Mouse (Mus musculus): ENCODE data around the gene Grem1. TPM values are rescaled to one million over a fixed set of nuclear protein-coding genes. Genes with fewer than 3 reads are reported as not detected.

Gene Grem1
- polyA plus RNA-seq, 1 experiment from 2014 or later = 0.14 TPM

DNA sequence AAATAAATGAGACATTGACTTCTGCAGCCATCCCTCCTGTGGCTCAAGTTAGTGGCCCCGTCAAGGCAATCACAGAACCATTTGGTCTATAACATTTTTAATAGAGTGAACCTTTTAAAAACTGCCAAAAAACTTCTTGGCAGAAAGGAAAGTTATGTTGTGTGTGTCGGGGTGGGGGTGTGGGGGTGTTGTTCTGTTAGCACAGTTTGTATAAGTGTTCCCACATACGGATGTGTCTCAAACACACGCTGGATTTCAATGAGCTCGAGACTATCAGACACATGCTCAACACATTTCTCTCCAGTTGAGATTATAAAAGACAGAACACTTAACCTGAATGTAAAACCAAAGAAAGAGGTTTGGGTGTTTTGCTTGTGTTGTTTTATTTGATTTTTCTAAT is 22.7 kb upstream of the Grem1 start:
- Histone ChIP-seq H3K4me3 (replicated peaks; ENCODE audit: low read depth, low read length) (no peak overlapping the region), H3K9me3 (replicated peaks; ENCODE audit: low read length) (no peaks in the 10 kb centered on the region), H3K4me2 (ENCODE audit: low read length) (no peak overlapping the region), H3K36me3 (ENCODE audit: insufficient read depth, low read length) (no peaks in the 10 kb centered on the region), H3K9ac (ENCODE audit: low read depth, low read length) (no peak overlapping the region), H3K4me1 (replicated peaks; ENCODE audit: insufficient read depth, low read length) (no peaks in the 10 kb centered on the region), H3K27me3 (ENCODE audit: insufficient read depth, low read length) (no peaks in the 10 kb centered on the region), H3K27ac (no peak overlapping the region)
- ATAC-seq (replicated peaks; ENCODE audit: low FRiP score, low read depth) (no peak), DNase-seq (ENCODE audit: low spot score) (no peak)
- 81% methylated on average over 5 of the region's 5 CpGs for WGBS
- TF ChIP-seq CTCF (IDR thresholded peaks at IDR 0.05; ENCODE audit: low read depth) = no peak

DNA sequence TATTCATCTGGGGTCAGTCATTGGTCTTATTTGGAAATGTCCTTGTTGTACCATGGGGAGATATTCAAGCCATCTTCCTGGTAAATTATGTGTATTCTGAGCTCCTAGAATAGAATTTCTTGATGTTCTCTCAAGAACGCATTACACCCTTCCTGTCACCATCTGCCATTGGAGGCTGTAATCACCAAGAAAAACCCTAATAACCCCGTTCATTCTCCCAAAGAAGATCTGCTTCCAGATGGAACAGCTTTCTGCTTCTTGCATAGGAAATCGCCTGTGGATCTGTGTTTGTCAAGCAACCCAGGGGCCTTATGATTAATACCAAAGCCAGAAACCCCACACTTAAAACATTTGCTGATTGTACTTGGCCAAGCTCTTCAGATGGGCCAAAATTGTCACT is 20.9 kb upstream of the Grem1 start:
- Histone ChIP-seq H3K4me2 (ENCODE audit: low read length) (no peak overlapping the region), H3K36me3 (ENCODE audit: insufficient read depth, low read length) (no peaks in the 10 kb centered on the region), H3K27ac (no peak overlapping the region), H3K4me3 (replicated peaks; ENCODE audit: low read depth, low read length) (no peak overlapping the region), H3K4me1 (replicated peaks; ENCODE audit: insufficient read depth, low read length) (no peaks in the 10 kb centered on the region), H3K9ac (ENCODE audit: low read depth, low read length) (no peak overlapping the region), H3K9me3 (replicated peaks; ENCODE audit: low read length) (no peaks in the 10 kb centered on the region), H3K27me3 (ENCODE audit: insufficient read depth, low read length) (no peaks in the 10 kb centered on the region)
- ATAC-seq (replicated peaks; ENCODE audit: low FRiP score, low read depth) (no peak), DNase-seq (ENCODE audit: low spot score) (no peak)
- no peak for TF ChIP-seq CTCF (IDR thresholded peaks at IDR 0.05; ENCODE audit: low read depth)
- WGBS = 82% methylated on average over 3 of the region's 3 CpGs

- Histone ChIP-seq H3K9me3 (replicated peaks; ENCODE audit: low read length) (no peaks in the 10 kb centered on the region), H3K4me3 (replicated peaks; ENCODE audit: low read depth, low read length) (no peak overlapping the region), H3K4me1 (replicated peaks; ENCODE audit: insufficient read depth, low read length) (no peaks in the 10 kb centered on the region), H3K27me3 (ENCODE audit: insufficient read depth, low read length) (no peaks in the 10 kb centered on the region), H3K9ac (ENCODE audit: low read depth, low read length) (no peak overlapping the region), H3K36me3 (ENCODE audit: insufficient read depth, low read length) (no peaks in the 10 kb centered on the region), H3K27ac (no peak overlapping the region), H3K4me2 (ENCODE audit: low read length) (no peak overlapping the region)
- ATAC-seq (replicated peaks; ENCODE audit: low FRiP score, low read depth) = no peak
- TF ChIP-seq CTCF (IDR thresholded peaks at IDR 0.05; ENCODE audit: low read depth) = peak; percentile 41; the same call in 1 of the 2 replicates
- WGBS = 72% methylated on average over 6 of the region's 6 CpGs
- no peak for DNase-seq (ENCODE audit: low spot score)
Observed at GRCm38 (mm10) chr2:113778036-113778435, 19.6 kb upstream of the Grem1 start.

- Histone ChIP-seq H3K4me3 (replicated peaks; ENCODE audit: low read depth, low read length) (no peak overlapping the region), H3K9ac (ENCODE audit: low read depth, low read length) (no peak overlapping the region), H3K36me3 (ENCODE audit: insufficient read depth, low read length) (no peaks in the 10 kb centered on the region), H3K4me2 (ENCODE audit: low read length) (no peak overlapping the region), H3K27me3 (ENCODE audit: insufficient read depth, low read length) (no peaks in the 10 kb centered on the region), H3K27ac (no peak overlapping the region), H3K9me3 (replicated peaks; ENCODE audit: low read length) (no peaks in the 10 kb centered on the region), H3K4me1 (replicated peaks; ENCODE audit: insufficient read depth, low read length) (no peaks in the 10 kb centered on the region)
- no peak for ATAC-seq (replicated peaks; ENCODE audit: low FRiP score, low read depth)
- no peak for TF ChIP-seq CTCF (IDR thresholded peaks at IDR 0.05; ENCODE audit: low read depth)
- DNase-seq (ENCODE audit: low spot score) = no peak
- 87% methylated on average over 3 of the region's 3 CpGs for WGBS
Observed at GRCm38 (mm10) chr2:113776297-113776696, 17.9 kb upstream of the Grem1 start.

DNA sequence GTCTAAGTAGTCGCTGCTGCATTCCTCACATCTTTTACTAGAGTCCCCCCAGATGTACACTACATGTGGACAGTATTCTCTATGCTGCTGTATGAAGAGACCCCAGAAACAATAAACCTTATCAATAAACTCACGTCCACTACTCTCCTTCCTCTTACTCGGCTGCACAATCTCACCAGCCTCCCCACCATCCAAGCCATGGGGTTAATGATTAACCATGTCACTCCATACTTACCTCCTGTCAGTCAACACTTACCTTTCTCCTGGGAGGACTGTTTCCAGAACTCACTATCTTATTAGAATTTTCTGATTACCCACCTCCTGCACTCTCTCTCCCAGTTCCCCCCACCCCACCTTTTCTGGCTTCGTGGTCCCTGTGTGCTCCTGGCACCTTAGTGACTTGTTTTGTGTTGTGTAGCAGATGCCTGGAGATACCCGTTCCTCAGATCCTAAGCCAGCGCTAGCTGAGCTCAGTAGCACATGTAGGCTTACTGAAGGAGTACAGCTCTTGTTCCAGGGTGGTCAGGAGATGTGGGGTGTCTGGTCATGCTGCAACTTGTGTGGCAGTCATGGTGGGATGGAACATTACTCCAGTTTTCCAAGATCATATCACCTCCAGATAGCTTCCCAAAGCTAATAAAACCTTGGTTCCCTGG is 15.8 kb upstream of the Grem1 start:
- no peak overlapping the region for H3K9ac ChIP-seq (ENCODE audit: low read depth, low read length)
- DNase-seq (ENCODE audit: low spot score) = no peak
- H3K27ac ChIP-seq = no peak overlapping the region
- H3K4me1 ChIP-seq (replicated peaks; ENCODE audit: insufficient read depth, low read length) = no peaks in the 10 kb centered on the region
- ATAC-seq (replicated peaks; ENCODE audit: low FRiP score, low read depth) = 0 out of 2 replicates have a peak, but pooled peaks have one; percentile 52
- TF ChIP-seq CTCF (IDR thresholded peaks at IDR 0.05; ENCODE audit: low read depth) = no peak
- no peak overlapping the region for H3K4me2 ChIP-seq (ENCODE audit: low read length)
- H3K9me3 ChIP-seq (replicated peaks; ENCODE audit: low read length) = no peaks in the 10 kb centered on the region
- no peaks in the 10 kb centered on the region for H3K27me3 ChIP-seq (ENCODE audit: insufficient read depth, low read length)
- H3K4me3 ChIP-seq (replicated peaks; ENCODE audit: low read depth, low read length) = no peak overlapping the region
- 66% methylated on average over 6 of the region's 6 CpGs for WGBS
- H3K36me3 ChIP-seq (ENCODE audit: insufficient read depth, low read length) = no peaks in the 10 kb centered on the region

DNA sequence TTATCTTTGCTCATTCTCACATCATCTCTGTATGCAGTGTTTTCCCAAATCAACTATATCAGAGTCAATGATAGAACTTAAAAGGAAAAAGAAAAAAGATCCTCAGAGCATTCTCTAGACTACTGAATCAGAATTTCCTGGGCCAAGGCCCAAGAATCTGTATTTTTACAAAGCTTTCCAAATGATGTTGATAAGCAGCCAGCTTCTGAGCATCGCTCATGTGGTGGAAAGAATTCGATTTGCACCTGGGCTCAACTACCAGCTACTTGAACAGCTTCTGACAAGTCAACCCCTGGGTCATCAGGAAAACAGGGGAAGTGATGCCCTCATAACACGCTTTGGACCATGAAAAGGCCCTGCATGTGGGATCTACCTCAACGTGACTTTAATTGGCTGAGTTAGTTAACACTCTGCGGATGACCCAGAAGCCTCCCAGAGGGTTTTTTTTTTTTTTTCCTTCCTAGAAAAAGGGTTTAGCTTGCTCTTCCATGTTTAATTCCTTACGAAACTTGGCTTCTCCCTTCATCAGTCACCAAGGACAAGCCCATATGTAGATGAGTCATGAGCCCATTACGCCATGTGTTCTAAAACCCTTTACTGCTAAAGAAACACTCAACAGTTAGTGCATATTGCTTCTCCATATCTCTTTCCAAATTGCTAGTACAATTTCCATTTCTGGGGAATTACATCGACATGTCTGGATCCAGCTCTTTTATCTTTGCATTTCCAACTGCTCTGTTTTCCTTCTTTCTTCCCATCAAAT is 10.3 kb upstream of the Grem1 start:
- H3K27ac ChIP-seq = no peak overlapping the region

More for the DNA sequence above, 10.3 kb upstream of the Grem1 start:
- Histone ChIP-seq H3K4me2 (ENCODE audit: low read length) (no peak overlapping the region), H3K4me3 (replicated peaks; ENCODE audit: low read depth, low read length) (no peak overlapping the region), H3K36me3 (ENCODE audit: insufficient read depth, low read length) (no peaks in the 10 kb centered on the region), H3K9me3 (replicated peaks; ENCODE audit: low read length) (no peaks in the 10 kb centered on the region), H3K27me3 (ENCODE audit: insufficient read depth, low read length) (no peaks in the 10 kb centered on the region), H3K9ac (ENCODE audit: low read depth, low read length) (no peak overlapping the region), H3K4me1 (replicated peaks; ENCODE audit: insufficient read depth, low read length) (no peaks in the 10 kb centered on the region)
- 84% methylated on average over 8 of the region's 8 CpGs for WGBS
- DNase-seq (ENCODE audit: low spot score) (no peak), ATAC-seq (replicated peaks; ENCODE audit: low FRiP score, low read depth) (no peak)
- TF ChIP-seq CTCF (IDR thresholded peaks at IDR 0.05; ENCODE audit: low read depth) = no peak
